Mouse (Mus musculus): ENCODE measurements around the gene Tshz2. TPM values are rescaled to one million over a fixed set of nuclear protein-coding genes. Genes with fewer than 3 reads are reported as not detected.

Tshz2 gene
- polyA plus RNA-seq, 1 experiment = 6.2 TPM

DNA sequence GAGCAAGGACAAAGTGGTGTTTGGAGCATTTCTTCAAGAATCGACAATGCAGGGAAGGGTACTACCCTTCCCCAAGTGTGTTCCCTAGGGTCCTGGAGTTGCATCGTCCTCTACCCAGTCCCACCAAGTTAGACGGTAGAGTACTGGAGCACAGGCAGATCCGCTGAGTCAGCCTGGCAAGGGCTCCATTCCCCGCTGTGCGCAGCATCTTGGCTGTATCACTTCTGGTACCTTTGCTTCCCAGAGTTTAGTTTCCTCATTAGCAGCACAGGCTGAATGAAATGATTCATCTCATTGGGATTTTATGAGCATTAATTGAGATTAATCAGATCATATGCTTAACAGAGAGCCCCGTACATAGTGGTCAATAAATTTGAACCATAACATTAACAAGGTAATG is 14.3 kb downstream of the Tshz2 start:
- H3K4me1 ChIP-seq (ENCODE audit: control insufficient read depth, insufficient read depth, low read length) = no peaks in the 10 kb centered on the region
- WGBS = 94% methylated on average over 7 of the region's 7 CpGs
- TF ChIP-seq CTCF (IDR thresholded peaks at IDR 0.05; ENCODE audit: insufficient read depth, low read length) = no peak

DNA sequence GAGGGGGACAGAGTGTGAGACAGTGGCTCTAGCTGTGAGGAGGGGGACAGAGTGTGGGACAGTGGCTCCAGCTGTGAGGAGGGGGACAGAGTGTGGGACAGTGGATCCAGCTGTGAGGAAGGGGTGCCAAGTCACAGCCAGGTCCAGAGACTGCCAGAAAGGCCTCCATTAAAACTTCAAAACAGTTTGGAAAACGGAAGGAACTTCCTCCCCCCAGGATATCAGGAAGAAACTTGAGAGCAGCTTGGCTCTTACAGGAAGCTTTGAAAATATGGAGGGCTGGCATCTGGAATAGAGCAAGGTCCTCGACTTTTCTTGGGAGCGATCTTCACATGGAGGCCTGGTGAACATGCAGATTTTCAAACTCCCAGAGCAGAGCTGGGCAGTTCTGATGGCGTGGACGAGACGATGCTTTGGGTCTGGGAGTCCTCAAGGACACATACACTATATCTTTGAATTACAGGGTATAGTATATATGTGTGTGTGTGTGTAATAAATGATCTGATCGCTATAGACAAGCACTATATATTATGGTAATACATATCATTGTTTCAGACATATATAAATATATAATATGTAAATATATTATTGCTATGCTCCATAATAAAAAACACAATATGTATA is 16.6 kb downstream of the Tshz2 start:
- no peak for DNase-seq
- 51% methylated on average over 7 of the region's 7 CpGs for WGBS
- Histone ChIP-seq H3K4me3 (replicated peaks; ENCODE audit: extremely low read depth, low read depth, low read length) (no peak overlapping the region), H3K4me1 (ENCODE audit: control insufficient read depth, insufficient read depth, low read length) (no peaks in the 10 kb centered on the region)
- no peak for TF ChIP-seq CTCF (IDR thresholded peaks at IDR 0.05; ENCODE audit: insufficient read depth, low read length)

More for the DNA sequence above, 14.3 kb downstream of the Tshz2 start:
- no peak overlapping the region for H3K4me3 ChIP-seq (replicated peaks; ENCODE audit: extremely low read depth, low read depth, low read length)
- no peak for DNase-seq

DNA sequence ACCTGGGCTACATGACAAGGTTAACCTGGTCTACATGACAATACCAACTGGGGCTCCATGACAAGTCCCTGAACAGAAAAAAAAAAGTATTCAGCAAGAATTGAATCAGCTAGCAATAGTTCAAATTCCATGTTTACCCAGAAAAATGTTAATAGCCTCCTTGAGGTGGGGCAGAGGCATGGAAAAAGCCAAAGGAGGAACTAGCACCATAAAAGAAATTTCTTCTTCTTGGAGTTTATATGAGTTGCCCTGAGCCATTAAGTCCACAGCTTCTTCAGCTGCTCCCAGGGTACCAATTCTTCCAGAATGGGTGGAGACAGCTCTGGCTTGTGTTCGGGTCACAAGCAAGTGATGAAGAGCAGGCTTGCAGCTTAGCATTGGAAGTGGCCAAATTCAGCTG is 20.5 kb downstream of the Tshz2 start:
- no peaks in the 10 kb centered on the region for H3K4me1 ChIP-seq (ENCODE audit: control insufficient read depth, insufficient read depth, low read length)
- no peak for DNase-seq
- WGBS = 85% methylated on average over 1 of the region's 1 CpGs
- TF ChIP-seq CTCF (IDR thresholded peaks at IDR 0.05; ENCODE audit: insufficient read depth, low read length) = no peak
- no peak for TF ChIP-seq POLR2A (IDR thresholded peaks at IDR 0.05; ENCODE audit: borderline replicate concordance, extremely low read depth, low read depth, low read length)
- no peak overlapping the region for H3K4me3 ChIP-seq (replicated peaks; ENCODE audit: extremely low read depth, low read depth, low read length)

DNA sequence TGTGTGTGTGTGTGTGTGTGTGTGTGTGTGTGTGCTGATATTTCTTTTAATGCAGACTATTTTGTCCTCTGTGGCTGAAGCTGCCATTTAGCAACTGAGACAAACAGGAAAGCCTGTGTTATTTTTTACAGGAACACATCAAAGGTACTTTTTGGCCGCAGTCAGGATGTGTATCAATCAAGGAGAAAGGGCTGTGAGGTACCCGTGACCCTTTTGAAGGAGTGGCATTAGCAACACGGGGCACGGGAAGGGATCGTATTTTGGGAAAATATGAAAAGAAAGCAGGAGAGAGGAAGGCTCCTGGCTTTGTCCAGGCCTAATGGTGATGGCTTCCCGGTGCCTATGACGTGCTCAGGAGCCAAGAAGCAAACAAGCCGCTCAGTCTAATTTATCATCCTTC is 31.0 kb downstream of the Tshz2 start:
- 35% methylated on average over 8 of the region's 8 CpGs for WGBS

DNA sequence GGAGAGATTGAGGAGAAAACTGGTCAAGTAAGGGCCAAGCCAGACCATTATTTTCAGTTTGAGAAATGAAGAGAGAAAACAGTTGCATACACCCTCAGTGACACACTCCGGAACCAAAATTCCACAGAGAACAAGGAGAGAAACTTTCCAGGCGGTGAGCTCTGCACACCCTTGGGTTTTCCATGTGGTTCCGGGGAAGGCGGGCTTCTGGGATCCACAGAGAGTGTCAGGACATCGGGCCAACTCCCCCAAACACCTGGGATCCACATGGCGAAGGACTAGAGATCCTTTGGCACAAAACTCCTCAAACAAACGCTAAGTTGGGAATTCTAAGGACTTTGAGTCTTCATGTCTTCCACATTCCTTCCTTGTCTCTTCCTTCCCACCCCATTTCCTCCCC is 38.5 kb downstream of the Tshz2 start:
- Histone ChIP-seq H3K4me3 (replicated peaks; ENCODE audit: extremely low read depth, low read depth, low read length) (no peak overlapping the region), H3K4me1 (ENCODE audit: control insufficient read depth, insufficient read depth, low read length) (peaks cover 4% of the 10 kb centered on the region)
- no peak for TF ChIP-seq CTCF (IDR thresholded peaks at IDR 0.05; ENCODE audit: insufficient read depth, low read length)
- no peak for TF ChIP-seq POLR2A (IDR thresholded peaks at IDR 0.05; ENCODE audit: borderline replicate concordance, extremely low read depth, low read depth, low read length)
- no peak for DNase-seq
- WGBS = 84% methylated on average over 7 of the region's 7 CpGs

More for the DNA sequence above, 31.0 kb downstream of the Tshz2 start:
- TF ChIP-seq POLR2A (IDR thresholded peaks at IDR 0.05; ENCODE audit: borderline replicate concordance, extremely low read depth, low read depth, low read length) (no peak), CTCF (IDR thresholded peaks at IDR 0.05; ENCODE audit: insufficient read depth, low read length) (no peak)
- DNase-seq = no peak
- no peak overlapping the region for H3K4me3 ChIP-seq (replicated peaks; ENCODE audit: extremely low read depth, low read depth, low read length)
- peaks cover 8% of the 10 kb centered on the region for H3K4me1 ChIP-seq (ENCODE audit: control insufficient read depth, insufficient read depth, low read length)

DNA sequence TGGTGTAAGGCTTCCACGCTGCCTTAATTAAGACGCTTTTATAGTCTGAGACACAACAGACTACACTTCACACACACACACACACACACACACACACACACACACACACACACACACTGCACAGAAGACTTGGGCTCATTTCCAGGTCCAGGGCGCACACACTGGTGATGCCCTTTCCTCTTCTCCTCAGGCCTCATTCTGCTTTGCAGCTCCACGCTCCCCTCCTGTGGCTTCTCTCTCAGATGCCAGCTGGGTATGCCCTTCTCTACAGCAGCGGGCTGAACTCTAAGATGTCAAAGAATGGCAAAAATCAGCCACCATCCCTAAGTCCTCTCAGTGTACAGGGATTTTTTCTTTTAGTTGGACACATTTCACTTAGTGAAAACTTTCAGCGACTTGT is 41.0 kb downstream of the Tshz2 start:
- no peak overlapping the region for H3K4me3 ChIP-seq (replicated peaks; ENCODE audit: extremely low read depth, low read depth, low read length)
- no peak for DNase-seq
- 74% methylated on average over 6 of the region's 6 CpGs for WGBS
- TF ChIP-seq CTCF (IDR thresholded peaks at IDR 0.05; ENCODE audit: insufficient read depth, low read length) (no peak), POLR2A (IDR thresholded peaks at IDR 0.05; ENCODE audit: borderline replicate concordance, extremely low read depth, low read depth, low read length) (no peak)
- H3K4me1 ChIP-seq (ENCODE audit: control insufficient read depth, insufficient read depth, low read length) = no peaks in the 10 kb centered on the region

DNA sequence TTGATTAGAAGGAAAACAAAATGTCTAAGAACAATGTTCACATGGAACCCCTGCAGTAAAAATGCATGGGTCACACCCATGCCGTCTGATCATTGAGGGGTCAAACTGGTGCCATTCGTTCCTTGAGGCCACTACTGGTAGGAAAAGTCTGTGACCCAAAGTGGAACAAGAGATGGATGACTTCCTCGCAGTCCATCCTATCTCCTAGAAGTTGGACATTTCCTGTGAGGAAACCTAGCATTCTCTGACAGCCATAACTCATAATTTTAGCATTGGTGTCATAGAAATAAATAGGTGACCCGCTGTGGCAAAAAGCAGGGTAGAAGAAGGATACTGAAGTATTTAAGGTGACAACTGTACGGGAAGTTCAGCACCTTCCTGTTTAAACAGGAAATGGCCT is 41.4 kb downstream of the Tshz2 start:
- Histone ChIP-seq H3K4me3 (replicated peaks; ENCODE audit: extremely low read depth, low read depth, low read length) (no peak overlapping the region), H3K4me1 (ENCODE audit: control insufficient read depth, insufficient read depth, low read length) (no peaks in the 10 kb centered on the region)
- WGBS = 41% methylated on average over 5 of the region's 5 CpGs
- no peak for TF ChIP-seq CTCF (IDR thresholded peaks at IDR 0.05; ENCODE audit: insufficient read depth, low read length)
- TF ChIP-seq POLR2A (IDR thresholded peaks at IDR 0.05; ENCODE audit: borderline replicate concordance, extremely low read depth, low read depth, low read length) = no peak
- DNase-seq = no peak

DNA sequence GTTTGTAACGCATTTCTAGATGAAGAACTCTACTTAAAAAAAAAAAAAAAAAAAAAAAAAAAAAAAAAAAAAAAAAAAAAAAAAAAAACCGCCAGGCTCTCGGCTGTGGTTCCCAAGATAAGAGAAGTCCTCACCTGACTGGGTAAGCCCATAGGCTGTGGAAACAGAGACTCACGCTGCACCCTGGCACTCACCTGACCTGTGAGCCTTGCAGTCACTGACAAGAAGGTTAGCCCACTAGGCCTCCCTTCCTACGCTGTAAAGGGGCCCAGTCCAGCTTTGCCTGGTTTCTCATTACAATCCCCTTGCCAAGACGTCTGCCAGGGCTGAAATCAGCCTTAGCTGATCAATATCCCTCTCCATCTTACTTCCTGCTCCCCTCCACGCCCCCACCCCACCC is 46.5 kb downstream of the Tshz2 start:
- H3K4me1 ChIP-seq (ENCODE audit: control insufficient read depth, insufficient read depth, low read length) = no peaks in the 10 kb centered on the region
- H3K4me3 ChIP-seq (replicated peaks; ENCODE audit: extremely low read depth, low read depth, low read length) = no peak overlapping the region
- TF ChIP-seq CTCF (IDR thresholded peaks at IDR 0.05; ENCODE audit: insufficient read depth, low read length) = no peak
- no peak for TF ChIP-seq POLR2A (IDR thresholded peaks at IDR 0.05; ENCODE audit: borderline replicate concordance, extremely low read depth, low read depth, low read length)
- 53% methylated on average over 7 of the region's 7 CpGs for WGBS
- no peak for DNase-seq

DNA sequence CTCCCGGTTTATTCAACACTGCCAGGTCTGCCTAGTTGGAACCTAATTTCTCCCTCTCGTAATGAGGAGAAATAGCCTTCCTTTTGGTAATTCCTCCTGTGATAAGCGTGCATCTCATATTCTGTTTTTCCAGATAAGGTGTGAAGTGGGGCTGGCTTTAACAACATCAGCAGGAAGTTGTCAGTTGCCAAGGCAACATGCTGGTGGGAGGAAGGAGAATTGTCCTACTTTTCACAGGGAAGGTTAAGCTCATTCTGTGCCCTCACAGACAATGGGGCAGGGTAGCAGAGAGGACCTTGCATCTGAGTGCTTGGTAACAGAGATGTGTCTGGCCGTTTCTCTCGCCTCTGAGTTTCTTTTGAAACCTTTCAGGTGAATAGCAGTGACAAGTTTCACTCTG is 47.1 kb downstream of the Tshz2 start:
- WGBS = 57% methylated on average over 5 of the region's 5 CpGs
- H3K4me3 ChIP-seq (replicated peaks; ENCODE audit: extremely low read depth, low read depth, low read length) = no peak overlapping the region
- no peak for TF ChIP-seq POLR2A (IDR thresholded peaks at IDR 0.05; ENCODE audit: borderline replicate concordance, extremely low read depth, low read depth, low read length)
- TF ChIP-seq CTCF (IDR thresholded peaks at IDR 0.05; ENCODE audit: insufficient read depth, low read length) = no peak
- peaks cover under 1% of the 10 kb centered on the region; the same call in 1 of the 2 replicates for H3K4me1 ChIP-seq (ENCODE audit: control insufficient read depth, insufficient read depth, low read length)
- DNase-seq = no peak

DNA sequence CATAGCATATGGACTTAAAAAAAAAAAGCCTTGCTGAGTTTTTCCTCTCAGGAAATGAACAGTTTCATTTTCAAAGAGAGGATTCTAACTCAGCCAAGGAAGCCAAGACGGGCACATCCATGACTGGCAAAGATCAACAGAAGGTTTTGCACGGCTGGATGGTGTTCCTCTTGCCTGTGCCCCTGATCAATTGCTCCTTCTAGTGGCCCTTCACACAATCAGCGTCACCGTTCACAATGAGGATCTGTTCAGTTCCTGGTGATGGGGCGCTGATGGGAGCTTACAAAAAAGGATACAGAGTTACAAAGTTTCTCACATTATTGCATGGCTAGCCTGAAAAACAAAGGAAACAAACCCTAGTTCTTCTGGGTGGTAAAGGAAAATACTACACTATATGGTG is 52.4 kb downstream of the Tshz2 start:
- 37% methylated on average over 5 of the region's 5 CpGs for WGBS
- peaks cover 4% of the 10 kb centered on the region; the same call in 1 of the 2 replicates for H3K4me1 ChIP-seq (ENCODE audit: control insufficient read depth, insufficient read depth, low read length)
- TF ChIP-seq POLR2A (IDR thresholded peaks at IDR 0.05; ENCODE audit: borderline replicate concordance, extremely low read depth, low read depth, low read length) (no peak), CTCF (IDR thresholded peaks at IDR 0.05; ENCODE audit: insufficient read depth, low read length) (peak; percentile 39; the same call in 1 of the 2 replicates)
- H3K4me3 ChIP-seq (replicated peaks; ENCODE audit: extremely low read depth, low read depth, low read length) = no peak overlapping the region
- no peak for DNase-seq

Data from lung, adult 2 months (tissue).